ENCODE assay signal across 31 mouse cellular contexts in the genomic region with DNA sequence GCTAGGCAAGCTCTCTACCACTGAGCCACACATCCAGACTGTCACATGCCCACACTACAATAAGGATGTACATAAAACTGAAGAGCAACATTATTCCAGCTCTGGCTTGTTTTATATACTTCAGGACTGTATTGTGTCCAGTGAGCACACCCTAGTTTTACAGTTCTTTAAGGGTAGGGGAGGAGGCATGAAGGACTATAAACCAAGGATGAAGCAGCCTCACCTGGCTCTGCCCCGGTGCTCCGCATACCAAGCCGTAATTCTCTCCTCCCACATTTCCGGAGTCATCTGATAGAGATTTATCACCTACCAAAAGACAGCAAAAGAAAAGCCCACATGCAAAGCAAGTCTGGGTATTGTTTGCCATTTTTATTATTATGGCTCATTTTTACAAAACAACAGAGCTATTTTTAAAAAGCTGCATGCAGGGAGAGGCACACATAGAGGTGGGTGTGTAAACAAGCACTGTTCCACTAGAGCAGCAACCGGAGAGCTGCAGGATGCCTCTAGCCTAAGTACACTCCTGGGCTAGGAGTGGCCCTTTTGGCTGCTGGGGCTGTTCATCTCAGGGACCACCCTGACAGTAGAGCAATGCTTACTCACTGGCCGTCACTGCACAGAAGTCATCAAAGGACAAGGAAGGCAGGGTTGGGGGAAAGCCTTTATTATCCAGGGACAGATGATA. TPM values are rescaled to one million over a fixed set of nuclear protein-coding genes. Genes with fewer than 3 reads are reported as not detected.
A peak's percentile ranks its signal among the peaks of the same experiment; 100 is the strongest.
DNase-seq lines count a peak whose midpoint lies in the region; ATAC-seq and TF ChIP-seq lines count a peak whose summit lies in the region.
"Had no signal": no experiment of that assay in that cellular context is flagged by ENCODE, and none has a peak within 500 bp of the region (broad histone marks: within the 10 kb centered on the region; RNA-seq: fewer than 3 reads in every experiment).

No protein-coding gene starts in this region.

- peak overlapping the region; percentile 100 for H3K27ac ChIP-seq in ES-Bruce4 (ENCODE audit: insufficient read depth, low read length)
- peak overlapping the region; percentile 40; the same call in 1 of the 2 replicates for H3K27ac ChIP-seq in intestine, embryonic 15.5 days
- H3K27ac ChIP-seq in neural tube, embryonic 14.5 days (ENCODE audit: low read depth, low read length) = no peak overlapping the region
- H3K27ac ChIP-seq: forebrain, embryonic 13.5 days; heart, embryonic 13.5 days; hindbrain, embryonic 10.5 days; hindbrain, embryonic 15.5 days; kidney, embryonic 15.5 days; liver, embryonic 14.5 days; stomach, postnatal 0 days had no signal

- H3K4me3 ChIP-seq in ES-Bruce4 (ENCODE audit: low read depth, low read length) = peak overlapping the region; percentile 41
- no peak overlapping the region for H3K4me3 ChIP-seq in intestine, embryonic 15.5 days (replicated peaks)
- H3K4me3 ChIP-seq in neural tube, embryonic 14.5 days (ENCODE audit: low read depth, low read length) = no peak overlapping the region
- H3K4me3 ChIP-seq: forebrain, embryonic 13.5 days; heart, embryonic 13.5 days; hindbrain, embryonic 10.5 days; hindbrain, embryonic 15.5 days; kidney, embryonic 15.5 days had no signal

- H3K9ac ChIP-seq in ES-Bruce4 (ENCODE audit: low read depth, poor library complexity, severe bottlenecking) = peak overlapping the region; percentile 49
- no peak overlapping the region for H3K9ac ChIP-seq in intestine, embryonic 15.5 days
- H3K9ac ChIP-seq in neural tube, embryonic 14.5 days (replicated peaks; ENCODE audit: low read depth, low read length) = no peak overlapping the region
- H3K9ac ChIP-seq: forebrain, embryonic 13.5 days; heart, embryonic 13.5 days; hindbrain, embryonic 15.5 days; kidney, embryonic 15.5 days; liver, embryonic 14.5 days had no signal

- TF ChIP-seq POLR2A in ES-Bruce4 (IDR thresholded peaks at IDR 0.05; ENCODE audit: insufficient read depth, low read length) = no peak

- H3K36me3 ChIP-seq in ES-Bruce4 (ENCODE audit: control insufficient read depth, insufficient read depth, low read length, poor library complexity, severe bottlenecking) = peaks cover 10% of the 10 kb centered on the region
- peaks cover 3% of the 10 kb centered on the region; the same call in 1 of the 2 replicates for H3K36me3 ChIP-seq in intestine, embryonic 15.5 days
- H3K36me3 ChIP-seq in neural tube, embryonic 14.5 days (ENCODE audit: control insufficient read depth, insufficient read depth, low read length) = no peaks in the 10 kb centered on the region

- peaks cover 10% of the 10 kb centered on the region for H3K9me3 ChIP-seq in ES-Bruce4 (replicated peaks; ENCODE audit: control insufficient read depth, insufficient read depth, low read length, poor library complexity, severe bottlenecking)
- no peaks in the 10 kb centered on the region for H3K9me3 ChIP-seq in intestine, embryonic 15.5 days
- H3K9me3 ChIP-seq in neural tube, embryonic 14.5 days (ENCODE audit: control insufficient read depth, low read length) = no peaks in the 10 kb centered on the region
- H3K9me3 ChIP-seq: forebrain, embryonic 13.5 days; heart, embryonic 13.5 days; hindbrain, embryonic 10.5 days; hindbrain, embryonic 15.5 days; kidney, embryonic 15.5 days had no signal

- H3K4me2 ChIP-seq in intestine, embryonic 15.5 days (replicated peaks) = peak overlapping the region; percentile 25; the same call in 1 of the 2 replicates
- H3K4me2 ChIP-seq in neural tube, embryonic 14.5 days (ENCODE audit: low read depth, low read length) = no peak overlapping the region
- H3K4me2 ChIP-seq: forebrain, embryonic 13.5 days; heart, embryonic 13.5 days; hindbrain, embryonic 15.5 days; kidney, embryonic 15.5 days had no signal

- peaks cover 3% of the 10 kb centered on the region for H3K4me1 ChIP-seq in ES-Bruce4 (ENCODE audit: control insufficient read depth, insufficient read depth, low read length)
- peaks cover 9% of the 10 kb centered on the region for H3K4me1 ChIP-seq in intestine, embryonic 15.5 days (replicated peaks)
- no peaks in the 10 kb centered on the region for H3K4me1 ChIP-seq in neural tube, embryonic 14.5 days (ENCODE audit: control insufficient read depth, insufficient read depth, low read length)
- H3K4me1 ChIP-seq: hindbrain, embryonic 10.5 days had no signal

- WGBS in intestine, embryonic 15.5 days = 33% methylated on average over 6 of the region's 6 CpGs
- 27% methylated on average over 6 of the region's 6 CpGs for WGBS in neural tube, embryonic 14.5 days

- no peak for TF ChIP-seq CTCF in ES-Bruce4 (IDR thresholded peaks at IDR 0.05; ENCODE audit: low read depth, low read length)

- TF ChIP-seq EP300 in ES-Bruce4 (IDR thresholded peaks at IDR 0.05; ENCODE audit: insufficient read depth, low read depth, low read length) = peak; percentile 95

- ATAC-seq in intestine, embryonic 15.5 days = peak; percentile 91
- ATAC-seq in neural tube, embryonic 14.5 days (ENCODE audit: low read depth) = peak; percentile 31; the same call in 1 of the 2 replicates
- ATAC-seq: activated CD4-positive, CD25-positive, alpha-beta regulatory T cell, adult 4 months; forebrain, embryonic 13.5 days had no signal

- DNase-seq in R1 (ENCODE audit: low read depth, low spot score) = peak; percentile 95
- DNase-seq in cerebellum, postnatal 10 days = no peak
- DNase-seq in natural killer cell, adult 2 months (ENCODE audit: low spot score in 2 of 2) = no peak
- DNase-seq in layer of hippocampus, postnatal 36 days = no peak
- DNase-seq: adrenal gland, adult 8-10 months; cerebellum, adult 8-10 months; cerebellum, postnatal 36 days; gastrocnemius, postnatal 10 days; heart, postnatal 14 days; kidney, adult 11 months; kidney, postnatal 36 days; liver; lung, adult 2 months; midbrain, embryonic 14.5 days; thymus, adult 18-20 months; thymus, postnatal 25 days had no signal

- no peaks in the 10 kb centered on the region for H3K27me3 ChIP-seq in ES-Bruce4 (ENCODE audit: control insufficient read depth, insufficient read depth, low read length, poor library complexity, severe bottlenecking)
- H3K27me3 ChIP-seq in intestine, embryonic 15.5 days (replicated peaks) = no peaks in the 10 kb centered on the region
- no peaks in the 10 kb centered on the region for H3K27me3 ChIP-seq in neural tube, embryonic 14.5 days (ENCODE audit: control insufficient read depth, insufficient read depth, low read length)
- H3K27me3 ChIP-seq: heart, embryonic 13.5 days; hindbrain, embryonic 15.5 days; kidney, embryonic 15.5 days had no signal

RNA-seq across cellular contexts. Expression of a gene that starts 43.2 kb away (rescaled TPM):
- polyA plus RNA-seq in ES-Bruce4 (2011; ENCODE audit: insufficient read depth, insufficient read length, low read depth, missing spikeins) = 77.7 and 81.5 TPM in 2 replicates
- 42.1 and 42.8 TPM in 2 replicates for polyA plus RNA-seq in intestine, embryonic 15.5 days (2015; fragmentation: Nextera tagmentation; extraction: Ambion mirVana)
- 52.3 and 69.5 TPM in 2 replicates for polyA plus RNA-seq in neural tube, embryonic 14.5 days (2014; fragmentation: Nextera tagmentation; extraction: Ambion mirVana)
- 100 to 1,000 TPM in 1 of 2 experiments, 10 to 100 TPM in 1; 92.9 to 101 TPM for total RNA-seq in layer of hippocampus, postnatal 36 days (2021)

RNA-seq across cellular contexts. Expression of a gene that starts 59.6 kb away (rescaled TPM):
- polyA plus RNA-seq in ES-Bruce4 (2011; ENCODE audit: insufficient read depth, insufficient read length, low read depth, missing spikeins) = 3.1 and 3.5 TPM in 2 replicates
- polyA plus RNA-seq in intestine, embryonic 15.5 days (2015; fragmentation: Nextera tagmentation; extraction: Ambion mirVana) = 0.13 and 0.21 TPM in 2 replicates
- polyA plus RNA-seq in neural tube, embryonic 14.5 days (2014; fragmentation: Nextera tagmentation; extraction: Ambion mirVana) = 2.4 and 3.3 TPM in 2 replicates
- total RNA-seq in layer of hippocampus, postnatal 36 days (2021) = 100 to 1,000 TPM; 287 to 306 TPM
- total RNA-seq: heart, adult 8-10 months; heart, postnatal 14 days; megakaryocyte, adult 5-6 weeks; monocyte, adult 5-6 weeks had no signal
- polyA plus RNA-seq: heart, embryonic 13.5 days; spleen, adult 2 months had no signal
